Mouse (Mus musculus) embryonic fibroblast, embryonic 13.5 days (primary cell): ENCODE results near the gene Elane. TPM values are rescaled to one million over a fixed set of nuclear protein-coding genes. Genes with fewer than 3 reads are reported as not detected.
A peak's percentile ranks its signal among the peaks of the same experiment; 100 is the strongest.

Experiments
- H3K27ac ChIP-seq: 2 replicates; pipeline ENCODE4 v1.5.1; 2012; ENCODE audit warnings: low read length, control low read depth, inconsistent platforms; ENCODE audit not compliant: insufficient read depth
- H3K4me1 ChIP-seq: 2 replicates; pipeline ENCODE4 v1.6.1; 2011; ENCODE audit warnings: low read length; ENCODE audit not compliant: control insufficient read depth, insufficient read depth
- H3K4me3 ChIP-seq: 2 replicates; pipeline ENCODE4 v1.5.1; 2011; ENCODE audit warnings: mild to moderate bottlenecking, control low read depth, low read length; ENCODE audit not compliant: insufficient read depth
- CTCF ChIP-seq: IDR thresholded peaks from 2 replicates; pipeline ENCODE4 v1.5.1; 2011; ENCODE audit warnings: mild to moderate bottlenecking, control low read depth, low read length, moderate library complexity, borderline replicate concordance; ENCODE audit not compliant: insufficient read depth
- POLR2A ChIP-seq: IDR thresholded peaks from 2 replicates; pipeline ENCODE4 v1.6.1; 2011; ENCODE audit warnings: low read depth, mild to moderate bottlenecking, control low read depth, low read length, moderate library complexity
- polyA plus RNA-seq: library from polyadenylated mRNA; stranded (reverse); fragments of >200 nt; gene quantifications from 2 replicates; pipeline ENCODE4 v1.2.4, GENCODE M21; 2011; ENCODE audit warnings: low read depth; ENCODE audit not compliant: missing spikeins, insufficient read length

Gene Elane
- polyA plus RNA-seq, result not detected in 2 replicates

GRCm38 (mm10) chr10:79886054-79886453 lies at the start of gene Elane:
Gene Elane, plus strand, starts transcription at chr10:79886247.
- no peak within 1 kb of the TSS for H3K27ac ChIP-seq
- no peak within 1 kb of the TSS for H3K4me3 ChIP-seq
- TF ChIP-seq POLR2A, result no peak
- no peak for TF ChIP-seq CTCF
- no peaks in the 10 kb centered on the region for H3K4me1 ChIP-seq

GRCm38 (mm10) chr10:79836918-79837317 lies 49.1 kb upstream of the Elane start:
- Histone ChIP-seq H3K27ac (no peak overlapping the region), H3K4me1 (no peaks in the 10 kb centered on the region), H3K4me3 (no peak overlapping the region)
- TF ChIP-seq POLR2A, result no peak
- TF ChIP-seq CTCF, result no peak

GRCm38 (mm10) chr10:79838151-79838550 lies 47.9 kb upstream of the Elane start:
- H3K4me1 ChIP-seq, result no peaks in the 10 kb centered on the region
- H3K4me3 ChIP-seq, result no peak overlapping the region
- no peak overlapping the region for H3K27ac ChIP-seq
- TF ChIP-seq CTCF, result no peak
- no peak for TF ChIP-seq POLR2A

- no peaks in the 10 kb centered on the region; the same call in 1 of the 2 replicates for H3K4me1 ChIP-seq
- H3K4me3 ChIP-seq, result no peak overlapping the region
- TF ChIP-seq POLR2A (no peak), CTCF (no peak)
- peak overlapping the region; percentile 91 for H3K27ac ChIP-seq
Measured at GRCm38 (mm10) chr10:79840091-79840490, 46.0 kb upstream of the Elane start.

GRCm38 (mm10) chr10:79840644-79841551 lies 45.1 kb upstream of the Elane start:
- TF ChIP-seq POLR2A, result peak; percentile 89
- TF ChIP-seq CTCF, result no peak
- Histone ChIP-seq H3K27ac (peak overlapping the region; percentile 91), H3K4me1 (no peaks in the 10 kb centered on the region; the same call in 1 of the 2 replicates), H3K4me3 (peak overlapping the region; percentile 31)

- peak overlapping the region; percentile 17; the same call in 1 of the 2 replicates for H3K27ac ChIP-seq
- H3K4me1 ChIP-seq, result no peaks in the 10 kb centered on the region; the same call in 1 of the 2 replicates
- TF ChIP-seq CTCF (no peak), POLR2A (no peak)
Measured at GRCm38 (mm10) chr10:79842322-79842721, 43.7 kb upstream of the Elane start.

GRCm38 (mm10) chr10:79843476-79843875 lies 42.6 kb upstream of the Elane start:
- Histone ChIP-seq H3K27ac (no peak overlapping the region), H3K4me1 (no peaks in the 10 kb centered on the region; the same call in 1 of the 2 replicates), H3K4me3 (no peak overlapping the region)
- TF ChIP-seq CTCF (no peak), POLR2A (no peak)

More at GRCm38 (mm10) chr10:79842322-79842721, 43.7 kb upstream of the Elane start:
- no peak overlapping the region for H3K4me3 ChIP-seq

- Histone ChIP-seq H3K4me3 (no peak overlapping the region), H3K4me1 (peaks cover under 1% of the 10 kb centered on the region; the same call in 1 of the 2 replicates), H3K27ac (no peak overlapping the region)
- TF ChIP-seq POLR2A (no peak), CTCF (no peak)
Measured at GRCm38 (mm10) chr10:79846553-79846952, 39.5 kb upstream of the Elane start.

- Histone ChIP-seq H3K4me3 (no peak overlapping the region), H3K4me1 (peaks cover 13% of the 10 kb centered on the region; the same call in 1 of the 2 replicates), H3K27ac (no peak overlapping the region)
- TF ChIP-seq POLR2A (no peak), CTCF (no peak)
Measured at GRCm38 (mm10) chr10:79849941-79850628, 36.0 kb upstream of the Elane start.

GRCm38 (mm10) chr10:79851653-79852052 lies 34.4 kb upstream of the Elane start:
- Histone ChIP-seq H3K4me3 (no peak overlapping the region), H3K4me1 (peaks cover 13% of the 10 kb centered on the region; the same call in 1 of the 2 replicates), H3K27ac (peak overlapping the region; percentile 96)
- no peak for TF ChIP-seq CTCF
- TF ChIP-seq POLR2A, result no peak
